Mouse (Mus musculus): ENCODE data around the gene Amer1. TPM values are rescaled to one million over a fixed set of nuclear protein-coding genes. Genes with fewer than 3 reads are reported as not detected.

Amer1 gene
- total RNA-seq (2023): 1 to 10 TPM; 5.7 to 9.1 TPM

GRCm38 (mm10) chrX:95444776-95445111, at the start of gene Amer1:
TSS of gene Amer1 (minus strand) at chrX:95444872.

Other genes with a start within 250 kb of the Amer1 start
- gene Arhgef9, start 248.0 kb downstream of the Amer1 start, total RNA-seq (2023): 1 to 10 TPM in 1 of 2 experiments, under 1 TPM in 1; 0.98 to 1.8 TPM
- gene Asb12, start 113.1 kb upstream of the Amer1 start, total RNA-seq (2023): not detected
- not detected for gene Pfn5, start 113.2 kb upstream of the Amer1 start, total RNA-seq (2023)
- gene Zc4h2, start 213.6 kb upstream of the Amer1 start, total RNA-seq (2023): 1 to 10 TPM; 3.7 TPM

Data from B cell, adult 67 days (primary cell).